Mouse (Mus musculus): ENCODE measurements at regions not wholly inside any gene's neighbourhood (a gene's known extent, or its start where the extent isn't known, plus 50 kb on each side); places are given as distances from the start of the nearest gene placed in this dataset.

DNA sequence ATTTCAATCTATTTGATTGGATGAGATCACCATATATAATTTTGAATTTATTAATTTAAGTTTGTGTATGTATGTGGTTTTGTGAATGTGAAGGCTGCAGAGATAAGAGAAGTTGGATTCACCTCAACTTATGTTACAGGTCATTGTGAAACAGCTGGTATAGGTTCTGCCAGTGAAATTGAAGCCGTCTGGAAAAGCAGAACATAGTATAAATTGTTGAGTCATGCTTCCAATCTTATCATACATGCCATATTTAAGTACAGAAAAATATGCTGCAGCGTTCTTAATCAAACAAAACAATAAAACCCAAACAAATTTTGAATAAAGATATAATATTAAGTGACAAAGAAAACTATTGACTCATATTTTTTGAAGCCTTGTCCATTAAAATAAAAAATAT, 415.6 kb downstream of the 1700008P02Rik start:
- no peak for TF ChIP-seq CTCF (IDR thresholded peaks at IDR 0.05)
- no peak for TF ChIP-seq EP300 (IDR thresholded peaks at IDR 0.05)
